Mouse (Mus musculus) yolk sac, embryonic 10.5 days (tissue): Measurements from ENCODE around the gene Tssk2.
A peak's percentile ranks its signal among the peaks of the same experiment; 100 is the strongest.

Experiments used
- DNase-seq: peaks from one replicate; pipeline ENCODE4 v3.0.0-alpha.2; 2017; ENCODE audit warnings: low spot score

Tssk2 gene

GRCm38 (mm10) chr16:17898462-17898861, at the start of gene Tssk2, which contains the start of gene Dgcr2:
Gene Tssk2 (plus strand): TSS chr16:17898637.
Gene Dgcr2 (minus strand): TSS chr16:17898562.
- no peak for DNase-seq

DNA sequence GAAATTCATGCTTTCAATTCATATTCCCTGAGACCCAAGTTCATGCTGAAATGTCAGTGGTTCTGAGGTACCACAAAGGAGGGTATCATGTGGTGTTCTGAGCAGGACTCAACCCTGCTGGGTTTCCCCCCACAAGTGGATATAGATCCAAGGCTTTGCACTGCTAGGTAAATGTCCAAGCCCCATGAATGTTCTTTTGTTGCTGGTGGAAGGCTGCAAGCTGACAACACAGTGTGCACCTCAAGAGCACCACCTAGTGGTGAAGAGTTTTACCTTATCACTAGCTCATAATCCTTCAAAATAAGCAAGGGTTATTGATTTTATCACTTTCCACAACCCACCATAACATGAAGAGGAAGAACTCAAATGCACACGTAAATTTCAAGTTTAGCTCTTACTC, 49.5 kb upstream of the Tssk2 start:
- peak; percentile 26 for DNase-seq

- DNase-seq: no peak
Measured at GRCm38 (mm10) chr16:17849486-17849885, 49.0 kb upstream of the Tssk2 start.

DNA sequence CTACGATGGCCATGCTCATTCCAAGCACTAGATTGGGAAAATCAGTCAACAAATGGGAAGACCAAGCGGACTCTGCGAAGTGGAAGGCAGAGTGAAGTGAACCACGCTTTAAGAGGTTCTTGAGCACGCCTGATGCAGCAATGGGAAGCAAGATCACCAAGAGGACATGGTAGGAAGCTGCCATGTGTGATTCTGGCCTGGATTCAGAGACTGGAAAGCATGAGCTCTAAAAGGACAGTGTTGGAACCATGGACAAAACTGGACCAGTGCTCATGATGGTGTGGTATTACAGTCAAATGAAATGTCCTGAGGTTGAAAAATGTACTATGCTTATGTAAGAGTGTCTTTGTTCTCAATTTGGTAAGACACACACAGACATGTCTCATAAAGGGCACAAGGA, 47.1 kb upstream of the Tssk2 start:
- no peak for DNase-seq

DNA sequence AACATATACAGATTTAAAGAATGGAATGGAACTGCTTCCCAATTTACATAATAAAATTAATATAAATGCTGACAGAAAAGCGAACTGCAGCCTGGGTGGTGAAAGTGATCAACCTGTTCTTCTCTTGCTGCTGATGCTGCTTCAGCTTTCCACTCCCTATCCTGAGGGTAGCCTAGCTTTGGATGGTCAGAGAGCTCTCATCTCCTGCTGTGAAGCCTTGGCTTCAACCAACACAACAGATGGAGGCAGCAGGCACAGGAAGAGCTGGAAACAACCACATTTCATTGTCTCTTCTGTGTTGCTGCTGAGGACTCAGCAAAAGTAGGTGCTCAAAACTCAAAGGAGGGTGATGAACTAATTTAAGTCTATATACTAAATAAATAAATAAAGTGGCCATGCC, 46.6 kb upstream of the Tssk2 start:
- DNase-seq: no peak

- DNase-seq: no peak
Measured at GRCm38 (mm10) chr16:17853263-17853662, 45.2 kb upstream of the Tssk2 start.

GRCm38 (mm10) chr16:17857157-17857556, 41.3 kb upstream of the Tssk2 start:
- no peak for DNase-seq

- DNase-seq: no peak
Measured at GRCm38 (mm10) chr16:17858592-17858991, 39.8 kb upstream of the Tssk2 start.

DNA sequence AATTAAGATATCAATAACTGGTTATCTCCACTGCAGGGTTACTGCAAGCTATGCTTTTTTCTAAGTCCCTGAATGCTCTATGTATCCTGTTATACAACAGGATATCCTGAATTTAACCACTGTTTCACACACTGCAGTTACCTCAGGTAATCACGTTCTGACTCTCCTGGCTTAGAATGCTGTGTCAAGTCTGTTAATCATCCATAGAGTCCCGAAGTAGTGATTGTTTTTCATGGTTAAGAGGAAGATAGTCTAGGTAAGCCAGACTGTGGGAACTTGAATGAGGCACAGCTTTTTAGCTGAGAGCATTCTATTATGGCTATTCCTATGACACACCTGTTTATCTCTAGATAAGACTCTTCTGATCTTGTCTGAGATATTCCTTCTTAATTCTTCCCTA, 33.1 kb upstream of the Tssk2 start:
- DNase-seq: no peak

DNA sequence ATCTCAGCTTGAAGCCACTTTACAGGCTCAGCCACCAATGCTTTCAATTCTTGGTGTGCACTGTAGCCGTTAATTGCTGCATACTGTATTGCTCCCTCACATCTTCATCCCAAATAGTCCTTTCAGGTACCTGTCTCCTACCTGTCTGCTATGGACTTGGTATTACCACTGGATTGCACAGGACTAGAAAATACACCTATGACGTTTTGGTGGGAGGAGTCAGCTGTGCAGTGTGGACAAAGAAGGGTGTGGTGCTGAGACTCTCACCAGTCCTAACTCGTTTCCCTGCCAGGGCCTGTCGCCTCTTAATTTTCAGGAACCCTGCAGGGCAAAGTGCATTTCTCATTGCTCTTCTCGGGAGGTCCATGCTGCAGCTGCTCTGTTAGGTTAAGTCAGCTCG, 32.7 kb upstream of the Tssk2 start:
- DNase-seq: peak; percentile 78

DNA sequence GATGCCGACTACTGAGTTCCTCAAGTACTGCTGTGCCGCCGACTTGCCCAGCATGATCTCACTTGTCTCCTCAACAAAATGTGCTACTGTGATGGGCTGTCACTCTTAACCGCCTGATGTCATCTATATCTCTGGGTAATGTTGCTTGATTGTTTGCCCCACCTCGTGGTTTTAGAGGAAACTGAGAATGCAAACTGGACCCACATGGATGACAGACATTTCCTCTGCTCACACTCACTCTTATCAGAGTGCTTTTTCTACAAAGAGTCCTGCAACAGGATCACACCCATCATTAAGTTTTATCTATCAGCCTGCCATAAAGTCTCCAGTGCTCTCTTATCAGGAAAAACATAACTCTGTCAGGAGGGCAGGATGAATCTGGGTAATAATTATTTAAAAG, 27.2 kb upstream of the Tssk2 start:
- DNase-seq: no peak

DNA sequence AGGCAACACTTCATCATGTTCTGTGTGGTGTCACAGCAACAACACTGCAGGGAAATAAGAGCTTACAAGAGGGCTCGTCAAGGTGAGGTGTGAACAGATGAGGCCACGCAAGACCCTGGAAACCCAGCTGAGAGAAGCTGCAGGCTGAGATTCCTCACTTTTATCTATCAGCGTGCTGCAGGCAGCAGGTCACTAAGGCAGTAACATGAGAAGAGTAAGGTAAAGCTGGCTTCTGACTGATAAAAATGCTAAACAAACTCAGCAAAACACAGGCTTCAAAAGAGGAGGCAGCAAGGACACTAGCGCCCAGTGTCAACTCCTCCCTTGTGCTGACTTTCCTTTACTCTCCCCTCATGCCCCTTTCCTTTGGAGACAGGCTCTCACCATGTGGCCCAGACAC, 25.4 kb upstream of the Tssk2 start:
- no peak for DNase-seq

- no peak for DNase-seq
Measured at GRCm38 (mm10) chr16:17875174-17875573, 23.3 kb upstream of the Tssk2 start.

DNA sequence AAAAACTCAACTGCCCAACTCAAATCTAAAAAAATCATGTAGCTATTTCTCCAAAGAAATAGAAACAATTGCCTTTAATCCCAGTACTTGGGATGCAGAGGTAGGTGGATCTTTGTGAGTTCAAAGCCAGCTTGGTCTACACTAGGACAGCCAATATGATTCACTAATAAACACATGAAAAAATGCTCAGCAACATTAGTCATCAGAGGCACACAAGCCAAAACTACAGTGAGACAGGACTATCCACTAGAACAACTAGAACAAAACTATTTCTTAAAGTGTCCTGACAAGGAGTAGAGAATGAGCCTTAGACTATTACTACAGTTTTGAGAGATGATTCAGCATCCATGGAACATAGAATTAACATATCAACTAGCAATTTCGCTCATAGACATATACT, 22.3 kb upstream of the Tssk2 start:
- no peak for DNase-seq

- DNase-seq: no peak
Measured at GRCm38 (mm10) chr16:17879571-17879970, 18.9 kb upstream of the Tssk2 start.

DNA sequence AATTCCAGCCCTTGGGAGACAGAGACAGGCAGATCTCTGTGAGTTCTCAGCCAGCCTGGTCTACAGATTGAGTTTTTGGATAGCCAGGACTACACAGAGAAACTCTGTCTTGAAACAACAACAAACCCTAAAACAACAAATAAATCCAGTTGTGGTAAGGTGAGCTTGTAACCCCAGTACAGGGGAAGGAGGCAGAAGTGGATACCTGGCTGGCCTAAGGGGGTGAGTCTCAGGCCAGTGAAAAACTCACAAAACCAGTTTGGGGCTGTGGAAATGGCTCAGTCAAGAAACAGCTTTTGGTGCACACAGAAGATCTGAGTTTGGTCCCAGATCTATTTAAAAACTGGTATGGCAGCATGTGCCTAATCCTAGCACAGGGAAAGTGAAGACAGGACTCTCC, 16.2 kb upstream of the Tssk2 start:
- no peak for DNase-seq

GRCm38 (mm10) chr16:17884116-17884515, 14.3 kb upstream of the Tssk2 start:
- no peak for DNase-seq

DNA sequence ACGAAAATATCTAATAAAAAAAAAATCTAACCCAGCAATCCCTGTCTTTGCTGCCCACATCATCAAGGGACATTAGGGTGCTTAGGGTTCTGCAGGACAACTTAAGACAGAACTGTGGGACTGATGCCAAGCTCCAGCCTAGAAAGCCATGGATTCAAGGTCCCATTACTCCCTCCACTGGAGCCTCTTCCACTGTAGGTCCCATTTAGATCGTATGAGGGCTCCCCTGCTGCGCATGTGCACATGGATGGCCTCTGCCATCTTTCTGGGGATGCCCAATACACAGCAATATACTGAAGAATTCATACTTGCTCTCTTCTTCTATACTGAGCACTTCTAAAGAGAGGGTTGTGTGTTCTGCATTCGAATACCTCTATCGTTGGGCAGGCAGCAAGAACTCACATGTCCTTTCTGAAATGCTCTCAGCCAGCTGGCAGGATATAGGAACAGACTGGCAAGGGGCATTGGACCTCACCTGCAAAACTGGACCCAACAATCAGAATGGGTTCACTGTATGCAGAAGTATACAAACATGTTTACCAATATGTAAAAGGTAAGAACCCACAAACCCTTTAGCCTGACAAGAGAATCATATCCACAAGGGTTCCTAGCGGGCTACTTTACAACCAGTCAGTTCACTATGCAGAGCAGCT, 8.6 kb upstream of the Tssk2 start:
- no peak for DNase-seq

DNA sequence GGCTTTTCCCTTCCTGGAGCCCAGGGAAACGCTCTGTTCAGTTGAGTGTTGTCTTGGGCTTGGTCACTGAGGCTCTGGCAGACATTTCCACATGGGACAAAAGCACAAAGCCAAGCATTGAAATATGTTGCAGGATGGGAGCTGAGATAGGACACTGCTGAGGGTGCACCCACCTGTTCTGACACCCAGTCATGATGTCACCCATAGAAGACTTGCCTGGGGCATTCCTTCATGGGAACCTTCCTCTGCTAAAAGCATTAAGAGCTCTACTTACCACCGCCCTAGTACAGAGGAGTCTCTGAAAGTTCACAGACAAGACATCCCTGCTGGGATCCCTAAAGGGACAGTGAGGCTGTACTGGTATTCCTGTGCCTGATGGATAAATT, 8.1 kb upstream of the Tssk2 start:
- DNase-seq: no peak

GRCm38 (mm10) chr16:17890917-17891566, 7.4 kb upstream of the Tssk2 start:
- peak; percentile 58 for DNase-seq

GRCm38 (mm10) chr16:17891567-17891959, 6.9 kb upstream of the Tssk2 start, which contains the start of gene Gm20518:
Gene Gm20518 (minus strand): TSS chr16:17891671.
- DNase-seq: peak; percentile 98

DNA sequence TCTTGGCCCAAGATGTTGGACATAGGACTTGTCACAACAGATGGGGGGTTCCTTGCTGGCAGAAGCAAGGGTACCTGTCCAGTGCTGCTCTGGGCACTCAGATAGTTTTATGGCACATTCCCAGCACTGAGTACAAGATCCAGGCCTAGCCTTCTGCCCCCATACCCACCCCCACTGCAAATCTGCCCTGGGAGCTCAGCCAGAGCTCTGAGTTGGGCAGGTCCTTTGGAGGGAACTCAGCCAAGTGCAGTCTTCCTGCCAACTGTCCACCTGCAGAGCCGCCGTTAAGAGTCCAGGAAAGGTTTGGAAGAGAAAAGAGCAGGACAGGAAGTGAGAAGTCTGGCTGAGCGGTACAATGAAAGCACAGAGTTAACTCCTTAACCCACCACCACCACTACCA, 5.8 kb upstream of the Tssk2 start:
- no peak for DNase-seq

- DNase-seq: no peak
Measured at GRCm38 (mm10) chr16:17893923-17894322, 4.5 kb upstream of the Tssk2 start, which contains the start of gene Tssk1. Gene Tssk1 (plus strand): TSS chr16:17894223.

GRCm38 (mm10) chr16:17896091-17896490, 2.3 kb upstream of the Tssk2 start:
- no peak for DNase-seq
